Mouse (Mus musculus) kidney, postnatal 14 days (tissue): ENCODE measurements around the gene Cecr2.
"Not testable (repeated sequence)": the region's sequence is repeated elsewhere in the genome, so short reads cannot be mapped to it uniquely, and the experiment has no call there.

Experiments used
- DNase-seq: peaks from one replicate; pipeline ENCODE4 v3.0.0; 2022; ENCODE audit warnings: mixed read lengths

Cecr2 gene

DNA sequence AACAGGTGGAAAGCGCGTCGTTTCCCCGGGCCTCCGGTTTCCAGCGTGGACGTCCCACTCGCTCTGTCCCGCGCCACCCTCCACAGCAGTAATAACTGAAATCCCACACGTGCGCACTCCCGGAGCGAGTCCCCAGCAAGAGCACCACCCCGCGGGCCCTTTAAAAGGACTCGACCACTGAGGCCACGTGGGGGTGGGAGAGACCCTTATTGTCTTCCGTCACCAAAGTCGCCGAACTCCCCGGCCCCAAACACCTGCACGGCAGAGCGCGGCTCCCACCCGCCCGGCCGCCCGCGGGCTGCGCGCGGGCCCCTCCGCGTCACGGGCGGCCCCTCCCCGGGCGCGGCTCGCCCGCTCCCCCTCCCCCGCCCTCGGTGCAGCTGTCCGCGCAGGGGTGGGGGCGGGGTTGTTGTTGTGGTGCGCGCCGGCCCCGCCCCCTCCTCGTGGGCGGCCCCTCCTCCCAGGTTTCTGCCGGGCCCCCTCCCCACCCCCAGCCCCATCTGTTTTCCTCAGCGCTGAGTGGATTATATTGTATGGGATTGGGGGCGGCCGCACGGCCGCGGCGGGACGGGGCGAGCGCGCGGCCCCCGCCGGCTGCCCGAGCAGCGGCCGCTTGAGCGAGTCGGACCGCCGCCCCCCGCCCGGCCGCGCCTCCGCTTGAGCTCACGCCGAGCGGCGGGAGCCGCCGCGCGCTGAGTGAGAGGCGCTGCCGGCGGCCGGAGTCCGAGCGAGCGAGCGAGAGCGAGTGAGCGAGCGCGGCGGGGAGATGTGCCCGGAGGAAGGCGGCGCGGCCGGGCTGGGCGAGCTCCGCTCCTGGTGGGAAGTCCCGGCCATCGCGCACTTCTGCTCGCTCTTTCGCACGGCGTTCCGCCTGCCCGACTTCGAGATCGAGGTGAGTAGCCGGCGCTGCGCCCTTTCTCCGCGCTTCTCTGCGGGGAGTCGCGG lies at the start of gene Cecr2:
Cecr2 (plus strand) TSS at position 554 of the 945 bp plus-strand sequence.
- peak; percentile 88 for DNase-seq

DNA sequence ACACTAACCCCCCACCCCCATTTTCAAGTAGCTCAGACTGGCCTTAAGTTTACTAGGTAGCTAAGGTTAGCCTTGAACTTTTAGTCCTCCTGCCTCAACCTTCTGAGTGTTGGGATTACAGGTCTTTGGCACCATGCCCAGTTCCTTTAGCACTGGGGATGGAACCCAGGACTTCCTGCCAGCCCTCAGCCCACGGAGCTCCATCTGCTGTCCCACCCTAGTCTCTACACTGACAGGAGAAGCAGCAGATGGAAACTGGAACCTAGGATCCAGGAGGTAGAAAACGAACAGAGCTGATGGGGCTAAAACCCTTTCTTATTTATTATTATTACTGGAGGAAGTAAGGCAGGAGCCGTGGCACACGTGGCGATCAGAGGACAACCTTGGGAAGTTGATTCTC lies 48.6 kb upstream of the Cecr2 start:
- no peak for DNase-seq

DNA sequence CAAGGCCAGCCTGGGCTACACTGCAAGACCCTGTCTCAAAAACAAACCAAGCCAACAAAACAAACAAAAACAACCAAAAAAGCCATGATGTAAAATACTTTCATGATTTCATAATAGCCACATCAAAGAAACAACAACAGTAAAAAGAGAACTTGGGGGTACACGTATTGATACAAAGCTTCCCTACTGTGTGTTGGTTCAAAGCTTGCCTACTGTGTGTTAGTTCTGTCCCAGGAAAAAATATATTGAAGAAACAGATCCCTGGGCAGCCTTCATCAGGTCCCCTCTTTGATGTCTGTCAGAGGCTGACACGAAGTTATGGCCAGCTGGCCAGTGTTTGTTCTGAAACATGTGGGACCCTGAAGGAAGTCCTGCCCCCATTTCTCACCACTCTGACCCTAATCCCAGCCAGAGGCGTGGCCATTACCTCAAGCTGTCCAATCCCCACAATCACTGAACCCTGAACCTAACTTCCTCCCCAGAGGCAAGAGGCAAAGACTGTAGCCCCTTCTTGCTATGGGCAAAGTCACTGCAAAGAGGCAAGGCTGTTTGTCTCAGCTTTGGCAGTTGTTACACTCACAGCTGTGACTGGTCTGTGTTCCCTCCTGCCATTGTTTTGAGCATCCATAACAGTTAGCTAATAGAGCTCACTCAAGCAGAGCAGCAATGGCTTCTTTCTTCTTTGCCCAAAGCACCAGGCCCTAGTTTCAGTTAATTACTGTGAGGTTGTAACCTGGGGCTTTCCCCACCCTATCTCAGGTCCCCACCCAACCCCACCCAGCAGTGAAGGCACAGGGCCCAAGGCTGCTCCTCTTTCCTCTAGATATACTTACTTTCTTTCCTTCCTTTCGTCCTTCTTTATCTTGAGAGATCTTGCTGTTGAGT lies 47.4 kb upstream of the Cecr2 start:
- DNase-seq: no peak

DNA sequence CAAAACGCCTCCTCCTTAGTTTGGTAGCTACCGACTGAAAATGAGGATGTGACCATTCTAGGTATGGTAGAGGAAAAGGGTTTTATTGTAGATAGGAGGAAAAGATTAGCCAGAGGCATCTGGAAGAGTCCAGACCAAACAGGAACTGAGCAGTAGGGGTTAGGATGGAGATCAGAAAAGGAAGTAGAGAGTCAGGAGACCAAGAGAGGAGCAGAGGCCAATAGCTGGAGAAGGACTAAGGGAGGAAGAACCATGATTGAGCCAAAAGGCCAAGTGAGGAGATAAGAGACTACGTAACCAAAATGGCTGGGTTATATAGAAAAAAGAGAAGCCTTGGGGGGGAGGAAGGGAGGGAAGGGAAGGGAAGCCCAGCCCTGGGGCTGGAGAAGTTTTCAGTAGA lies 46.0 kb upstream of the Cecr2 start:
- no peak for DNase-seq

DNA sequence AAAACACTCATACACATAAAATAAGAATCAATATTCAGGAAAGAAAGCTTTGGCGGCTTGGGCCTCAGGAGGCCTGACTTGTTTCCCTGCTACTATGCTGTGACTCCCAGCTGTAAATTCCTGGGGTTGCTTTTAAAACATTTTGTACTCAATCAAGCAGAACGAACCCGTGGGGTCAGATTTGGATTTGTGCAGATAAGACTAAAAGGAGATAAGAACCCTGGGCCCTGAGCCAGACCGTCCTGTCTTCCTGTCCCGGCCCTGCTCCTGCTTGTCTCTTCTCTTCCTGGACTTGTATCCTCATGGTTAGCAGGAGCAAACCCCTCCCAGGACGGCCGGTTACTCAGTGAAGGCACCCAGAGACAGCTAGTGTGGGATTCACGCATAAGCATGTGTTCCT lies 41.1 kb upstream of the Cecr2 start:
- DNase-seq: peak; percentile 76

DNA sequence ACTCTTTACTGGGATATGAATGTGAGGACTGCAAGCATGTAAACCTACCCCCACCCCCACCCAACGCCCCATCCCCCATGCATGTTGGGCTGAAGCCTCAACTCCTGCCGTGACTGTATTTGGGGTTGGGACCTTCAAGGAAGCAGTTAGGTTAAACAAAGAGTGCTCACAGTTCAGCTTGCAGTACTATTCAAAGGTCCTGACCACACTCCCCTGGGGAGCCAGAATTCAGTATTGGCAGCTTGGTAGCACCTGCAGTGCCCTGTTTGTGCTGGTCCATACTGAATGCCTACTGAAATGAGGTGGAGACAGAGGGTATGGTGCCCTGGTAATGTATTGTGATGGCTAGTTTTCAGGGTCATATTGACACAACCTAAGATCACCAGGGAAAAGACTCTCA lies 39.1 kb upstream of the Cecr2 start:
- no peak for DNase-seq

DNA sequence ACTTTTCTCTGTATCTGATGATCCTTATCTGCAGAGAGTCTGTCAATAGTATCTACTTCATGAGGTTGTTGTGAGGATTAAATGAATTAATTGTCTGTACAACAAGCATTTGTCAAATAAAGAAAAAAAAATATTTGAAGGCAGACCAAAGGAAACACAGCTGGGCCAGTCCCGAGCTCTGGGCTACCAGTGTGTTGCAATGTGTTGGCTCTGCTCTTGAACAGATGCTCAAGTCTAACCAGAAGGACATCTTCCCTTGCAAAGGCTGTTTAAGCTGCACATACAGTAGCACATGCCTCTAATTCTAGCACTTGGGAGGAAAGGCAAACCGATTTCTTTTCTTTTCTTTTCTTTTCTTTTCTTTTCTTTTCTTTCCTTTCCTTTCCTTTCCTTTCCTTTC lies 37.2 kb upstream of the Cecr2 start:
- no peak for DNase-seq

DNA sequence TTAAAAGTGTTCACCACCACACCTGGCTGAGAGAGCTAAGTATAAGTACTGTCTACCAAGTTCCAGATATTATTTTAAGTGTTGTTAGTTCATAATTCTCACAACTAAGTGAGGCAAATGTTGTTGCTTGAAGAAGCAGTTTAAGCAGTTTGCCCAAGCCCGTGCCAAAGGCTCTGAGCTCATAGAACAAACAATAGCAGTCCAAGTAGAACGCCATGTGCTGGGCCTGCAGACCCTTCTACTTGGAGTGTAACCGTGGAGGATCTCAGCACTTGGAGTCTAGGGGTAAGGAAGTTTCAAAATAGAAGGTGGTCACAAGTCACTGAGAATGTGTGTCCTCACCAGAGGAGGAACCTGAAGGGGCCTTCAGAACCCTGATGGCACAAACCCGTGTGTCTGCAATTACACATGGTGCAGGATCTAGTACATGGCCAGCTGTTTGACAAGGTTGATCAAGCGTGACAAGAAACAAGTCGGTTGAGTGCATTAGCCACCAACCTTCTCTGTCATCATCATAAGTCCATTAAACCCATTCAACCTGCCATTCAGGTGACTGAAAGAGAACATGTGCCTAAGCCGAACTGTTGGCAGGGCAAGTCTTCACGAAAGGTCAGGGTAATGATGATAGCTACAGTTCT lies 30.7 kb upstream of the Cecr2 start:
- no peak for DNase-seq

DNA sequence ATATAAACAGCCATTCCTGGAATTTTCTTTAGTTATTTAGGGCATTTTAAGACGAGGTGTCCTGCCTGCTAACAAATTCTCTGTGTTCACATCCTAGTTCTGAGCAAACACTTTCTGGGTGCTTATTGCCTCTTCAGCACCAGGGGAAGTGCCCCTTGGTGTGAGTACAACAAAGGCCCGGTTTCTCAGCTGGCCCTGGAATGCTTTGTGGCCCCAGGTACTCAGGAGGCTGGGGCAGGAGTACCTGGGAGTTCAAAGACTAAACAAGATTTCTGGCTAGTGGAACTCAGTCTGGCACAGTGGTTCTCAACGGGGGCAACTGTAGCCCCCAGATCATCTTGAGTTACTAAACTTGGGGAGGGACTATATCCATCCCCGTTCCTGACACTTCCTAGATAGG lies 26.6 kb upstream of the Cecr2 start:
- DNase-seq: no peak

DNA sequence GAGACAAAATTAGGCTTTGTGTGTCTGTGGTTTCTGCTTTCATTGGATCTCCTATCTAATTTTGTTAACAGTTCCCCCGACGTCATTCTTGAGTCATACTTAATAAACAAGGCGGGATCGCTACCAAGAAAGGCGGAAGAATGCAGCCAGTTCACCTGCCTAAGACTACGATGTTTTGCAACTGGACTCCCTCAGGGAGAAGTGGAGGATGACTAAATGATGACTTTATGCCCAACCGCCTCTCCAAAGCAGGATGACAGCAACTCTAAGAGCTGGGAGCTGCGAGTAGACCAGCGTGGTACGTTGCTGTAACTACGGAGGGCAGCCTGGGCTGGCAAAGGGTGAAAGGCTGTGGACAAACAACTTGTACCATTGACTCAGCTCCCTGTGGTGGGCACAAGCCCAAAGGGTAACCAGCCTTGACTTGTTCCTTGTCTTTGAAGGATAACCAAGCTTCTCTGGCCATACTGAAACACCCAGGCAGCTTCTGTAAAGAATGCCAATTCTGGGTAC lies 24.2 kb upstream of the Cecr2 start:
- no peak for DNase-seq

DNA sequence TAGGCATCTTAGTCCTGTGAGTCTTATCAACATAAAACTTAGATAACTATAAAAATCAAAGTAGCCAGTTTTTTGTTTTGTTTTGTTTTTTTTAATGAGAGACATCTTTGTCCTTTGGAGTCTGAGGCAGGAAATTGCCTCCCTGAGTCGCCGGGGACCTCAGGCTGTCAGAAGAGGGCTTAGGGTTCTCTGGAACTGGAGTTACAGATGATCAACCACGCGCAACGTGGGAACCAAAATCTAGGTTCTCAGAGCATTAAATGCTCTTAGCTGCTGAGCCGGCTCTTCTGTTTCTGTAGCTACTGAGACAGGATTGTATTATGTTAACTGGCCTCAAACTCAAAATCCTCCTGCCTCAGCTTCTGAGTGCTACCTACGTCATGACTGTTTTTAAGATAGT lies 22.4 kb upstream of the Cecr2 start:
- peak; percentile 20 for DNase-seq

DNA sequence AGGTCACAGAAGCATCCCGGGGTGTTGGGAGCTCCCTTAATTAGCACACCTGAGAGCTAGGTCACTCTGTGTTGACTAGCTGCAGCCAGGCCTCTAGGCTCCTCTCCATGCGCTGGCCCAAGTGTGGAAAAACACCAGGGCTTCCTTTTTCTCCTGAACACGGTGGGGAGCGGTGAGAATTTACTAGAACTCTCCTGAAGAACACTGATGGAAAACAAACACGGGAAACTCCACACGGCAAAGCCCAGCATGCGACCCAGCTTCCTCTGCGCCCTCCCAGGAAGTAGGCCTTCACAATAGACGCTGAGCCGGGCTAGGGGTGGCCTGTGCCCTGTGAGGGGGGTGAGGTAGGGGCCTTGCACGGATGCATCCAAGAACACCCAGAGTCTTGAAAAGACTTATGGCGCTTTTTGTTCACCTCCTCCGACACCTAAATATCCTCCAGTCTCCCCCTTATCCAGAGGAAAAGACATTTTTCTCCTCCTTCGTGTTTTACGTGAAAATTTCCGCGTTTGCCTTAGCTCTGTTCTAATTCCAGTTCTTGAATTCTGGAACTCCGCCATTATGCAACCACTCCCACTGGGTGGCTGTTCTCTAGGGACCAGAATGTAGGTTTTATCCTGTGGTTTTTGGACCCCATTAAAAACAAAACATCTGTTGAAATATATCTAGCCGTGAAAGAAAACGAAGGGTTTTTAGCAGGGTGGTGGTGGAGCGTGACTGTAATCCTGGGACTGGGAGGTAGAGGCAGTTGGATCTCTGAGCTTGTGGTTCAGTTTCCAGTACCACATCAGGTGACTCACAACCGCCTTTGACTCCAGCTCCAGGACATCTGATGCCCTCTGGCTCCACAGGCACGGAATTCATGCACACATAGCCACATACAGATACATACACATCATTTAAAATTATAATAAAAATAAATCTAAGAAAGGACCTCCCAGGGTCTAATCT lies 21.5 kb upstream of the Cecr2 start:
- no peak for DNase-seq

DNA sequence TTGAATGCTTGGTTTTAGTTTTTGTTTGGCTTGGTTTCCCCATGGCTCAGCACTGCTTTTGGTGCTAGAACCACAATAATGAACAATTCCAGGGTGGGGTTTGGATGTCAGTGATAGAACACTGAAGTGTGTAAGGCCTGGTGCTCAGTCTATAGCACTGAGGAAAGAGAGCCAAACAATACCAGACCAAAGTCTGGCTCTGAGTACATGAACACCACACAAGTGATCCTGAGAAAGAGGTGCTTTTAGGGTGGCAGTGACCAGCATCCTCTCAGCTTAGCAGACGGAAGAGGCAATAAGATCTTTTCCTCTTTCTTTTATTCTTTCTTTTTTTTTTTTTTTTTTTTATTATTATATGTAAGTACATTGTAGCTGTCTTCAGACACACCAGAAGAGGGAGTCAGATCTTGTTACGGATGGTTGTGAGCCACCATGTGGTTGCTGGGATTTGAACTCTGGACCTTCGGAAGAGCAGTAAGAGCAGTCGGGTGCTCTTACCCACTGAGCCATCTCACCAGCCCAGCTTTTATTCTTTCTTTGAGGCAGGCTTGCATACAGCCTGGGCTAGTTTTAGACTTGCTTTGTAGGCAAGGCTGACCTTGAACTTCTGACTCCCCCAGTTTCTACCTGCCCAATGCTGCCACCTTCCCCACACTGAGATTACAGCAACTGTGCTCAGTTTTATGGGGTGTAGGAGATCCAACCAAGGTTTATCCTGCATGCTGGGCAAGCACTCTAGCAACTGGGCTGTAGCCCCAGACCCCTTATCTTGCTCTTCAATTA lies 18.7 kb upstream of the Cecr2 start:
- not testable (repeated sequence) for DNase-seq

DNA sequence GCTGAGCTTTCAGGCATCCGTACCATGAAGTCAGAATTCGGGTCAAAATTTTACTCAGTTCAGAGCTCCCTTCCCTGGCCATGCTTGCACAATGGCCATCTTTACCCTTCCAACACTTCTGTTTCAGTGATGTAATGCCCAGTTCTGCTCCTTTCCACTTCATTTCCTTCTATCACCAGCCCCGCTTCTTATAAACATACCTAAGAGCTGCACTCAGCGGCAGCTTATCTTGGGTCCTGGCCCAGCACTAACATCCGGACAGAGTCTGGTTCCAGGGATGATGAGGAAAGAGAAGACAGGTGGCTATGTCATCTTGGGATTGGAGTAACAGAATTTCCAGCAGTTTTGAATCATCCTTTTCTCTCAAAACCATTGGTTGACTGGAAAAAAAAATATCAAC lies 18.0 kb upstream of the Cecr2 start:
- no peak for DNase-seq

DNA sequence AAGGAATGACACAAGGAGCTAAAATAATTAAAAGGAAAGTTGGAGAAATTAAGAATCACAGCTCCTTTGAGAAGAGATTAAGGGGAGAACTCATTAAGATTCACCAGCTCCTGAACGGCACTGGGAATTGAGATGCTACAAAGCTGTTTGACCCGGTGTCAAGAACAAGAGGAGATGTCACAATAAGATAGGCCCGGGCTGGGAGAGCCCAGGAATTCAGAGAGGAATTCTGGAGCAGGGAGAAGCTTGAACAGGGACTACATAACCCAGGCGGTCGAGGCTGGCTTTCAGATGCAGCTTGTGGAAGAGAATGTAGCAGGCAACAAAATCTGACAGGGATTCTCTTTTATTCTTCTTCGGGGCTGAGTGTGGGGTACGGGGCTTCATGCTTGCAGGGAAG lies 13.5 kb upstream of the Cecr2 start:
- DNase-seq: no peak

DNA sequence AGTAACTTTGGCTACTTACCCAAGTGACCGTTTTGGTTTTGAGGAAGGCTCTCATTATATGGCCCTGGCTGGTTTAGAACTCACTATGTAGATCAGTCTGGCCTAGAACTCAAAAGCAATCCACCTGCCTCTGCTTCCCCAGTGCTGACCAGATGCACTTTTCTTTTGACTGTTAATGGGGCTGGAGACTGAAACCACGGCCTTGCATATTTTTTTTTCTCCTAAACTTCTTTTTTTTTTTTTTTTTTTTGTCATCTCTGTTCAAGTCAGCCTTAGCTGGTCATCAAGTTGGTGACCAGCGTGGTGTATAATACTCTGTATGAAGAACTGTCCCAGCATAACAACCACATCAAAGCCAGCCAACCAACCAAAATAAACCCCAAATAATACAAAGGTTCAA lies 10.5 kb upstream of the Cecr2 start:
- no peak for DNase-seq

DNA sequence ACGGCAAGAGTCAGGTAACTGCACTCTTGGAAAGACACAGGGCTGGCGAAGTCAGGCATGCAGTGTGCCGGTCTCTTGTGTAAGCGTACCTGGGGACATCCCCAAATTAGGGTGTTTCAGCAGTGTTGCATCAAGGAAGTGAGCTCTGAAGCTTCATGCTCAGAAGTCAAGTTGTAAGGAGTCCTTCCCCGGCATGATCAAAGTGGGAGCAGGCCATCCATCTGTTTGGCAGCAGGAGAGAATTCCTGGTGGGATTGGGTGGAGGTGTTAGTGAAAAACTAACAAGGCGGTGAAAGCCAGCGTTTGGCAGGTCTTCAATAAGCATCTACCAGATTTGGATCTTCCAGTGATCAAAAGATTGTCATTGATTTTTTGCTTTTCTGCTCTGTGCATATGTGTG lies 7.3 kb upstream of the Cecr2 start:
- DNase-seq: no peak

DNA sequence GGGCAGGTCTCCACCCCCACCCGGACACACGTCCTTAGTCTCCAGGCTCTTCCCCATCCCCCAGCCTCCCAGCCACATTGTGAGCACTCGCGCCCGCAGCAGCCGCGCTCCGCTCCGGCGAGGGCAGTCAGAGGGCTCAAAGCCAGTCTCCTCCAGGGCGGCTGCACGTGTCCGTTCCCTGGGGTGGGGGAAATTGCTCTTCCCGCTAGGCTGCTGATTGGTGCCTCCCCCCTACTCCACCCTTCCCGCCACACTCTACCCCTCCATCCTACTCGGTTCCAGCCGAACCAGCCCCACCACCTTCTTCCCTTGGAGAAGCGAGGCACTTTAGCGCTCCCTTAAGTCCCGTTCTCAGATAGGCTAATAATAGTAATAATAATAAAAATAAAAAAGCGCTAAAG lies 754 bp upstream of the Cecr2 start:
- DNase-seq: peak; percentile 70

DNA sequence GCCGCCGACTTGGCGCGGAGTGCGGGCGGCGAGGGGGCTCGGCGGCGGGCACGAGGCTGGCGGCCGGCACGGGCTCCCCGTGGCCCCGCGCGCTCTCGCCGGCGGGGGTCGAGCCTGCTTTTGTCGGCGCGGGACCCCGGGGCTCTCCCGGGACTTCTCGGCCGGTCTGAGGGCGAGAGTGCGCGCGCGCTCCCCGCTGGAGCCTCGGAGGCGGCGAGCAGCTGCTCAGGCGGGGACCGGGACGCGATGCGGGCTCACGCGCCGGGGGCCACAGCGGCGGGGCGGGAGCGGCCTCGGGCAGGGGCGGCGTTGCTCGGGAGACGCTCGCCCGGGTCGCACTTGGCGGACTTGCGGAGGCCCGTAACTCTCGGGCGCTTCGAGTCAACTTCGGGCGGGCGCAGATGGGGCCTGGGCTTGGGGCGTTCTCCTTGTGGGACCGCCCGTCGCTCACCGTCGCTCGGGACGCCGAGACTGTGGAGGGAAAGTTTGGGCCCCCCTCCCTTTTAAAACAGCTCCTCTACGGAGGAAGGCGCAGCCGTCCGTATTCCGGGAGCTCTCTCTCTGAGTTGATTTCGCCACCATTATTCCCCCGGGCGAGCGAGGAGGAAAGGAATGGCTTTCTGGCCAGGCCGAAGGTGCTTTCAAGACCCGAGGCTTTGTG lies 722 bp downstream of the Cecr2 start:
- peak; percentile 62 for DNase-seq

DNA sequence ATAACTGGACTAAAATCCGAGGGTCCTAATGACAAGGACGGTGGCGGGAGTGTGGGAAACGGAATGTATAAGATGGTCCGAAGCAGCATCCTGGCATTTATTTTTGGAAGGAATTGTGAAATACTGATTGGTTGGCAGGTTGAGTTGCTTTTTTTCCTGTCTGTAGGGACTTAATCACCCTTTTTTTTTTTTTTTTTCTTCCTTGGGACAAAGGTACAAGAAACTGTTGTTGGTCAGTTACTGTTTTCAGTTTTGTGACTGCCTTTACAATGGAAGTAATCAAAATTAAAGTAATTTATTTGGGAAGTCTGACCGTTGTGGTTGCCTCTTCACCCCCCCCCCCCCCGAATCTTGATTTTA lies 1.2 kb downstream of the Cecr2 start:
- DNase-seq: no peak

DNA sequence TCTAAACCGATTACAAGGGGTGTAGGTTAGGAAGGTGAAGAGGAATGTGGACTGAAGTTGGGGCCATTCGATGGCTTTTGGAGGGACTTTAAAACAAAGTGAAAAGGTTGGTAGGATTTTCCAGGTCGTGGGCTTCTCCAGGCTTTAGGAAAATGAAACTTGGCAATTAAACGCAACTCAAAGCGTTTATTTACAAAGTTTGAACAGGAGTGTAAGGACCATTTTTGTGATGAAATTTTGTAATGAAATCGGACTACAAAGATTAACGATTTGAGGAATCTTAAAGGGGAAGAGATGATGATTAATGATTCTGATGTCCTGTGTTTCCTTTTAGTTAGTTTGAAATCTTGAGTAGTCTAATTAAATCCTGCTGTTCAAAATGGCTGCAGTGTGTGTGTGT lies 1.7 kb downstream of the Cecr2 start:
- DNase-seq: no peak
